Mouse (Mus musculus) small intestine, adult 2 months (tissue): ENCODE data around the gene Trim10.

Source experiments
- CTCF ChIP-seq: fragments of 200-500 bp; IDR thresholded peaks from 2 replicates; pipeline ENCODE4 v1.5.1; 2012; ENCODE audit warnings: low read depth, mild to moderate bottlenecking, control low read depth, inconsistent platforms, low read length, moderate library complexity, mixed read lengths; ENCODE audit not compliant: insufficient replicate concordance, insufficient read length; ENCODE audit errors: extremely low read depth
- POLR2A ChIP-seq: fragments of 200-500 bp; IDR thresholded peaks from 2 replicates; pipeline ENCODE4 v1.6.1; 2012; ENCODE audit warnings: low read depth, mild to moderate bottlenecking, control low read depth, inconsistent platforms, low read length, moderate library complexity

DNA sequence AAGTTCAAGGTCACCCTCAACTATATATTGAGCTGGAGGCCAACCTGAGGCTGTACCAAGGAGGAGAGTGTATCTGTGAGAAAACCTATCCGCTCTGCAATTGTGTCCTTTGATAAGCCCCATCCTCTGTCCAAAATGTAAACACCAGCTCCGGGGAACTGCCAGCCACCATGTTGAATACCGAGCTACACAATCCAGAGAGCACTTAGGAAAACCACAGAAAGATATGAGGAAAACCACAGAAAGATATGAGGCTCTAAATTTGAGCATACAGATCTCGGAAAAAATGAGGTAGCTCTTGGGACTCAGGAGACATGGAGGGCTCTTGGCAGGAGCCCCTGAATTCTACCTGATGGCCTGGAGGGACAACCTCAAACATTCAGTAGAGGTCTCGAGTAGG is 24.0 kb downstream of the Trim10 start:
- TF ChIP-seq CTCF (no peak), POLR2A (no peak)
